Mouse (Mus musculus) heart, embryonic 16.5 days (tissue): ENCODE measurements around the gene Pnliprp2. TPM values are rescaled to one million over a fixed set of nuclear protein-coding genes. Genes with fewer than 3 reads are reported as not detected.
A peak's percentile ranks its signal among the peaks of the same experiment; 100 is the strongest.

Experiments
- ATAC-seq: fragments of 200-750 bp; cut with Nextera tagmentation; replicated peaks from 2 replicates; pipeline ENCODE4 v1.8.0; 2017; ENCODE audit warnings: moderate number of reproducible peaks; ENCODE audit not compliant: insufficient read depth, low FRiP score; ENCODE audit errors: extremely low read depth
- H3K27ac ChIP-seq: fragments of 300-500 bp; sonication (generic); 2 replicates; pipeline ENCODE4 v1.5.1; 2014; ENCODE audit warnings: mild to moderate bottlenecking, low read length, control low read depth, moderate library complexity
- H3K27me3 ChIP-seq: fragments of 300-500 bp; sonication (generic); 2 replicates; pipeline ENCODE4 v1.6.1; 2014; ENCODE audit warnings: low read length, mixed read lengths; ENCODE audit not compliant: control insufficient read depth, insufficient read depth
- H3K36me3 ChIP-seq: fragments of 300-500 bp; sonication (generic); 2 replicates; pipeline ENCODE4 v1.6.1; 2014; ENCODE audit not compliant: control insufficient read depth, insufficient read depth
- H3K4me1 ChIP-seq: fragments of 300-500 bp; sonication (generic); 2 replicates; pipeline ENCODE4 v1.6.1; 2014; ENCODE audit warnings: low read length, mixed read lengths; ENCODE audit not compliant: control insufficient read depth, insufficient read depth
- H3K4me2 ChIP-seq: fragments of 300-500 bp; sonication (generic); 2 replicates; pipeline ENCODE4 v1.6.1; 2014; ENCODE audit warnings: low read depth, mild to moderate bottlenecking, control low read depth, low read length
- H3K4me3 ChIP-seq: fragments of 300-500 bp; sonication (generic); 2 replicates; pipeline ENCODE4 v1.5.1; 2014; ENCODE audit warnings: mild to moderate bottlenecking, control low read depth, low read length
- H3K9ac ChIP-seq: fragments of 300-500 bp; sonication (generic); 2 replicates; pipeline ENCODE4 v1.6.1; 2014; ENCODE audit warnings: low read length, control low read depth
- H3K9me3 ChIP-seq: fragments of 300-500 bp; sonication (generic); replicated peaks from 2 replicates; pipeline ENCODE4 v1.6.1; 2016; ENCODE audit warnings: low read length; ENCODE audit not compliant: control insufficient read depth
- WGBS: fragments of 180-500 bp; shearing (Covaris S2); extraction: QIAGEN DNeasy Blood & Tissue Kit; methylation state at CpG from one replicate; pipeline ENCODE4 v1.1.7; 2014; 5-methylcytosine and 5-hydroxymethylcytosine counted together
- polyA plus RNA-seq: library from polyadenylated mRNA; unstranded; fragments of >200 nt; fragmentation: Nextera tagmentation; extraction: Ambion mirVana; gene quantifications from 2 replicates; pipeline ENCODE4 v1.2.1, GENCODE M21; 2015

The Pnliprp2 gene
- polyA plus RNA-seq, 1 experiment from 2014 or later, result 0.12 TPM

DNA sequence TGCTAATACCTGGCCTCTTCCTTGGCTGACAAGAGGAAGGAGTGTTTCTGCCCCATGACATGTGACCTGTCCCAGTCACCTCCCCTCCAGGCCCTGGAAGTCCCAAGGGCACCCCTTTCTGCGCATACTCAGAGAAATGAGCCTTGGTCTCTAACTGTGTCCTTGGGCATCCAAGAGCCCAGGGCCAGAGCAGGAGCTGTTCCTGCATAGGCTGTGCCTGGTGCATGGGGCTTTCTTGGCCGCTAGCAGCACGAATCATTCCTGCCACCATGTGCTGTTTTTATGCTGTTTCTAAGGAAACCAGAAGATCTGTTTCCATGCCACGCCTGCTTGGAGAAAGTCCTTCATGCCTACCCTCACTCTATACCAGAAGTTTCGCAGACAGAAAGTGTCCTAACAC, 51.0 kb downstream of the Pnliprp2 start:
- H3K4me2 ChIP-seq, result no peak overlapping the region
- ATAC-seq, result no peak
- H3K27me3 ChIP-seq, result no peaks in the 10 kb centered on the region
- no peak overlapping the region for H3K4me3 ChIP-seq
- H3K9me3 ChIP-seq, result no peaks in the 10 kb centered on the region
- no peak overlapping the region for H3K9ac ChIP-seq
- H3K27ac ChIP-seq, result no peak overlapping the region
- no peaks in the 10 kb centered on the region for H3K4me1 ChIP-seq
- H3K36me3 ChIP-seq, result no peaks in the 10 kb centered on the region
- WGBS, result 78% methylated on average over 5 of the region's 5 CpGs

DNA sequence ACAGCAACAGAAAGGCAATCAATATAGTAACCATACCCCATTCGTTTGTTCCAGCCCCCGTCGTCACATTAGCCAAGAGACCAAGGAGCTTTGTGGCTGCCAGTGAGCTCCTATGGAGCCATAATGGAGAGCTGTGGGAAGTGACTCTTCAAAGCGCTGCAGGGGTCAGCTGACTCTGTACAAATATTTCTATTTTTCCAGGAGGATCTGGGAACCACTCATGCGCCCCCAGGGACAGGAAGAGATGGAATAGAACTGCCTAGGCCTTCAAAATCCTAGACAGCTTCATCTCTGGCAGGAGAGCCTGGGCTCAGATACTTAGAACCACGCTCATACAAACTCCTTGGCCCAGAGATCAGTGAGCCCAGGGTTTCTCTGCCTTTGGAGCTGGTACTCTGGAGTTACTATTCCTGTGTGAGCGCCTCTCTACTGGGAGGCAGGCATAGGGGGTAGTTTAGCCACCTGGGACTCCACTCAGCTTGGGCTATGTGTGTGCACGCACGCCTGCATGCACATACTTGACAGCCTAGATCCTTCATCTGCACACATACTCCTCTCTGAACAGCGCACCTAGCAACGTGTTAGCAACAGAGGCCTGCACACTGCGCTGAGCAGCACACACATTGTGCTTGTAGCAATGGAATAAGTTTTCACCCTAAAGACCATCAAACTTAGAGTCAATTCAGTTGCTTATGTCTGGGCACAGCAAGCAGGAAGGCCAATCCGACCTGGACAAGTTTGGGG, 55.8 kb downstream of the Pnliprp2 start:
- no peak overlapping the region for H3K27ac ChIP-seq
- no peaks in the 10 kb centered on the region for H3K36me3 ChIP-seq
- H3K4me1 ChIP-seq, result peaks cover 12% of the 10 kb centered on the region
- H3K4me3 ChIP-seq, result no peak overlapping the region
- no peaks in the 10 kb centered on the region for H3K9me3 ChIP-seq
- no peak overlapping the region for H3K4me2 ChIP-seq
- no peak overlapping the region for H3K9ac ChIP-seq
- WGBS, result 84% methylated on average over 13 of the region's 13 CpGs
- ATAC-seq, result no peak
- H3K27me3 ChIP-seq, result no peaks in the 10 kb centered on the region

DNA sequence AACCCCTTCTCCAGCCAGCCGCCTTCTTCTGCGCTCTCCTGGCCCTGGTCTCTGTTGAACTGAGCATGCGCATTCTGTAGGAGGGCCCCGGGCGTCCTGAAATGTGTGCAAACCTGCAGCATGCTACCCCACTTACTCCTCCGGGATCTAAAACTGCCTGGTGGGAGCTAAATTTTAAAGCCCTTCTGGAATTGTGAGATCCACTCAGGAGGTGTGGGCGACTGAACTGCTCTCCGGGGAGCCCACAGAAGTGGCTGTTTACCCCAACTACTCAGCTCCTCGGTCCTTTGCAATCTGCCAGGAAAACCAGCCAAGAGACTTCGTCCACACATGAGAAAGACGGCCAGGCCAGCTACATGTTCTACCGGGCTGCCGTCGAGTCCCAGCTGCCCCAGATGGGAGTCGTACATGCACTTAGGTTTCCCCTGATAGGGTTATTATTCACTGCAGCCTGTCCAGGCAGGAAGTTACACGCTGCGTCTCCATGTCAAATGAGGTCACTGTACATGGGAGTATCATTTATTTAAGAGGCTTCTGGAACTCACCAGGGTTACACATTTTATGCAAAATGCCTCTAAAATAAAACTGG, 57.0 kb downstream of the Pnliprp2 start:
- Histone ChIP-seq H3K9ac (no peak overlapping the region), H3K4me1 (peaks cover 12% of the 10 kb centered on the region), H3K4me2 (no peak overlapping the region), H3K27me3 (no peaks in the 10 kb centered on the region), H3K27ac (no peak overlapping the region), H3K9me3 (no peaks in the 10 kb centered on the region), H3K4me3 (no peak overlapping the region), H3K36me3 (no peaks in the 10 kb centered on the region)
- 61% methylated on average over 17 of the region's 17 CpGs for WGBS
- ATAC-seq, result no peak

DNA sequence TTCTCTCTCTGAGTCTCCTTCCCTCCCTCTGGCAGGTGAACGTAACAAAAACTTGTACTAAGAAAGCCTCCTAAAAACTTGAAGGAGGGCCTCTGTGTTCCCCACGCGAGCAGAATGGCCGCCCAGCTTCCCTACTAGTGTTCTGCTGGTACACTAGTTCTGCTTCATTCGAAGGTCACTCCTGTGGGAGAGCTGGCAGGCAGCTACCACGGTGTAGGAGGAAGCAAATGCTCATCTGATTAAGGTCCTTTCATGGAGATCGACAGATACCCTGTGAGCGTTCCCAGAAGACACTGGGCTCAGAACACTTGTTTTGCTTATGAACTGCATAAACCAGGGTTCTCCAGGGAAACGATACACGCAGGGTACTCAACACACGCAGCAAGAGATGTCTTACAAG, 57.9 kb downstream of the Pnliprp2 start:
- Histone ChIP-seq H3K9ac (no peak overlapping the region), H3K9me3 (no peaks in the 10 kb centered on the region), H3K4me2 (no peak overlapping the region), H3K27me3 (no peaks in the 10 kb centered on the region), H3K4me1 (peaks cover 15% of the 10 kb centered on the region), H3K4me3 (no peak overlapping the region), H3K36me3 (no peaks in the 10 kb centered on the region), H3K27ac (no peak overlapping the region)
- ATAC-seq, result no peak
- WGBS, result 83% methylated on average over 11 of the region's 11 CpGs

DNA sequence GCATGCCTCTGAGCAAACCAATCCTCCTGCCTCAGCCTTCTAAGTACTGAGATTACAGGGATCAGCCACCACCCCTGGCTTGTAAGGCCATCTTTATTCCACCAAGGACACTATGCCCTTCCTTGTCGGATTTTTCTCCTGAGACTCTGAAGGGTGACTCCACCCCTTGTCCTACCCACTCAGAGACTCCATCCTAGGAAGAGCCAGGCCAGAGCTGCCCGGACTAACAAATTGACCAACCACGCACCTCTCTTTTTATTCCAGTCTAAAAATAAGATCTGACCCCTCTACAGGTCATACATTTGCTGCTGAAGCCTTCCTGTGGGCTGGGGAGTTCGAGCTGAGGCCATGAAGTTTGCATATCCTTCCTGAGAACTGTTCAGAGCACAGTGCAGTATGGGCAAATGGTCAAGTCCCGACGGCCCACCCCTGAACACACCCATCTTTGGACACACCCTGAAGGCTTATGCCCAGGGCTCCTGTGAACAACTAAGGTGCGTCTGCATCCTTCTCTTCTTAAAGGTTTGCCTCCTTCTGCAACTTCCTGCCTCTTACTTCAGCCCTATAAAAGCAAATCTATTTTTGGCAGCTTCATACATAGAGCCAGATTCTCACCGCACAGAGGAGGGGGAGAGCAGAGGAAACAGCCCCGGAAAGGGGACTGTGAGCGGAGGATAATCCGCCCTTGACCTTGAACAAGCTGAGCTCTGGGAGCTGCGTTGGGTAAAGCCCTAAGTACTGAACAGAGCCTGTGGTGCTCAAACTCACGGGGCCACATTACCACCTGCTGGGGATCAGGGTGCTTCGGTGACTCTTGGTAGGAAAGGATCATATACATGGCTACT, 59.3 kb downstream of the Pnliprp2 start:
- Histone ChIP-seq H3K9ac (peak overlapping the region; percentile 53), H3K4me1 (peaks cover 28% of the 10 kb centered on the region), H3K4me3 (no peak overlapping the region), H3K9me3 (no peaks in the 10 kb centered on the region), H3K27me3 (no peaks in the 10 kb centered on the region), H3K27ac (peak overlapping the region; percentile 90), H3K4me2 (peak overlapping the region; percentile 31; the same call in 1 of the 2 replicates), H3K36me3 (no peaks in the 10 kb centered on the region)
- whole genome bisulfite sequencing, result 38% methylated on average over 14 of the region's 14 CpGs
- ATAC-seq, result peak; percentile 28; the same call in 1 of the 2 replicates

DNA sequence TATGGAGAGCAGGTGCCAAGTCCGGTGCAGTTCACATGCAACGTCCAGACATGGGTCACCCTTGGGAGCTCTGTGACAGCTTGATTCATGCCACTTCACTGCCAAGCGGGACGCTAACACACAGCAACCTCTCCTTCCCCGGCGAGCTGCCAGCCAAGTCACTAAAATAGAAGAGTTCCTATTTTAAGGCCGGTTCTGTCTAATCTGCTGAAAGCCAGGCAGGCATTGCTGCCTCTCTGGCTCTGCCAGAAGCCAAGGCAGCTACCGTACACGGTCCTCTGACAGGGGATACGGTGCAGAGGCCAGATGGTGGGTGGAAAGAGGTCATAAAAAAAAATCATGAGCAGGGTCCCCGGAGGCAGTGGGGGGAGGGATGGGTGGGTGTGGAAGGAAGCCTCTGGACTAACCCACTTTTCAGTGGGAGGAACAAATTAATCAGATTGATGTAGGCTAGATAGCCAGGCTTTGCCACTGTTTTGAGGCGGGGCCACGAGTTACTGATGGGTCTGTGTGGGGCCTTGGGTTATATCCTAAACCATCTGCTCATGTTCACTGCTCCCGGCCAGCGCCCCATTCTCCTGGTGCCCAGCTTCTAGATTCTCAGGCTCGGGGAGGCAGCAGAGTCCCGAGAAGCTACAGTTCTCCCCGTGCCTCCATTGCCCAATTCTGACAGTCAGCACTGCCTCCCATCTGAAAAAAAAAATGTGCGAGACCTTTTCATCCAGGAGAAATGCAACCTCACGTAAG, 63.1 kb downstream of the Pnliprp2 start:
- peak overlapping the region; percentile 54 for H3K9ac ChIP-seq
- H3K9me3 ChIP-seq, result peaks cover 3% of the 10 kb centered on the region; the same call in 1 of the 2 replicates
- H3K4me3 ChIP-seq, result no peak overlapping the region
- peak overlapping the region; percentile 98 for H3K27ac ChIP-seq
- ATAC-seq, result peak; percentile 86
- H3K36me3 ChIP-seq, result peaks cover 7% of the 10 kb centered on the region; the same call in 1 of the 2 replicates
- 54% methylated on average over 20 of the region's 20 CpGs for WGBS
- no peaks in the 10 kb centered on the region for H3K27me3 ChIP-seq
- peak overlapping the region; percentile 19 for H3K4me2 ChIP-seq
- H3K4me1 ChIP-seq, result peaks cover 30% of the 10 kb centered on the region

DNA sequence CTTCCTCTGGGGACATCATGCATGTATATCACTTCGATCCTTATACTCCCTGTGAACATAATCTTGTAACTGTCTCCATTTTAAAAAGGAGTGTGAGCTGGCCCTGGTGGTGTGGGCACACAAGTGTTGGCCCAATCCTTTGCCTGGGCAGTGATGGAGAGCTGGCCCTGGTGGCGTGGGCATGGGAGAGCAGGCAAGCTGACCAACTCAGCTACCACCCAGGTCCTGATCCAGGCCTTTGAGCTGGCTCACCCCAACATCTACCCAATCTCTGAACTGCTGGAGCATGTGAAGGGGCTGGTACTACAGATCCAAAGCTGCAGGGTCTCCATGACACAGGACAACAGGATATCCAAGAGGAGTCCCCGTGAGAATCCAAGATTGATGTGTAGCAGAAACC, 63.8 kb downstream of the Pnliprp2 start:
- H3K36me3 ChIP-seq, result peaks cover 7% of the 10 kb centered on the region; the same call in 1 of the 2 replicates
- H3K9me3 ChIP-seq, result peaks cover 3% of the 10 kb centered on the region; the same call in 1 of the 2 replicates
- no peak for ATAC-seq
- peaks cover 30% of the 10 kb centered on the region for H3K4me1 ChIP-seq
- no peak overlapping the region for H3K4me2 ChIP-seq
- no peaks in the 10 kb centered on the region for H3K27me3 ChIP-seq
- 83% methylated on average over 3 of the region's 3 CpGs for WGBS
- peak overlapping the region; percentile 98 for H3K27ac ChIP-seq
- no peak overlapping the region for H3K4me3 ChIP-seq
- no peak overlapping the region for H3K9ac ChIP-seq

DNA sequence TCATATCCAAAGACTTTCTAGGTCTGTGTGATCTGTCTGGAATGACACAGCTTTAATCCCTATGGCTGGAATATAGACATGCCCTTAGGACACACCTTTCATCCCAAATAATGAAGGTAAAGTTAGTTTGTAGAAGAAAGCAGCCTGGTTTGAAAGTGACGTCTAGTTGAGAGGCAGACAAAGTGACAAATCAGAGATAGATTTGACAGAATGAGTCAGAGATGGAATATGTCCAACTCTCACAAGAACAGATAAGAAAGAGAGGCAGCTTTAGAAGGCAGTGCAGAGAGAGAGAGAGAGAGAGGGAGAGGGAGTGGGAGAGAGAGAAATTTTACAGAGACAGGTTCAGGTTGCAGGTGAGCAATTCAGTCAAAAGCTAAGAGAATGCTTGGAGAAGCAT, 64.8 kb downstream of the Pnliprp2 start:
- Histone ChIP-seq H3K27me3 (no peaks in the 10 kb centered on the region), H3K4me3 (no peak overlapping the region), H3K27ac (peak overlapping the region; percentile 55), H3K9ac (no peak overlapping the region), H3K4me1 (peaks cover 20% of the 10 kb centered on the region), H3K9me3 (peaks cover 3% of the 10 kb centered on the region; the same call in 1 of the 2 replicates), H3K36me3 (peaks cover 7% of the 10 kb centered on the region; the same call in 1 of the 2 replicates), H3K4me2 (no peak overlapping the region)
- ATAC-seq, result no peak
- 29% methylated on average over 1 of the region's 1 CpGs for WGBS
